In the genomic region with DNA sequence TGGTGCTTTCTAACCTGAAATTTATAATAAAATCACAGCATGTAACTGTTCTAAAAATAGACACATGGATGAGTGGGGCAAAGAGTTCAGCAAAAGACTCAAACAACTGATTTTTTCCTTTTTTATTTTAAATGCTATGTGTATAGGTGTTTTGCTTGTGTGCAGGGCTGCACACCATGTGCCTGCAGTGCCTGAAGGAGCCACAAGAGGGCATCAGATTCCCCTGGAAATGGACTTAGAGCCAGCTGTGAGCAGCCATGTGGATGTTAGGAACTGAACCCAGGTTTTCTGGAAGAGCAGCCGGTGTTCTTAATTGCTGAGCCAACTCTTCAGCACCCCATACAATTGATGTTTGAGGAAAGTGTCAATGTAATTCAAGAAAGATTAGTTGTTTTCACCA, we compare ENCODE assay signal across 9 mouse cellular contexts. TPM values are rescaled to one million over a fixed set of nuclear protein-coding genes. Genes with fewer than 3 reads are reported as not detected.
A peak's percentile ranks its signal among the peaks of the same experiment; 100 is the strongest.
DNase-seq lines count a peak whose midpoint lies in the region; ATAC-seq and TF ChIP-seq lines count a peak whose summit lies in the region.
"Had no signal": no experiment of that assay in that cellular context is flagged by ENCODE, and none has a peak within 500 bp of the region (broad histone marks: within the 10 kb centered on the region; RNA-seq: fewer than 3 reads in every experiment).

No protein-coding gene starts in this region.

- 85% methylated on average over 1 of the region's 1 CpGs for WGBS in liver, embryonic 13.5 days (ENCODE audit: insufficient replicate concordance)

- peak; percentile 43 for DNase-seq in kidney, adult 9 months
- DNase-seq in kidney, postnatal 14 days, result no peak
- DNase-seq in adrenal gland, postnatal 25 days, result peak; percentile 18
- peak; percentile 11 for DNase-seq in liver, embryonic 13.5 days
- DNase-seq in thymus, postnatal 0 days (ENCODE audit: low spot score), result peak; percentile 39
- no peak for DNase-seq in urinary bladder, postnatal 36 days (ENCODE audit: low spot score in 2 of 2)
- DNase-seq in right cerebral cortex, adult 2 months (ENCODE audit: low spot score in 2 of 2), result no peak

- no peaks in the 10 kb centered on the region for H3K9me3 ChIP-seq in ES-Bruce4 (replicated peaks; ENCODE audit: control insufficient read depth, insufficient read depth, low read length, poor library complexity, severe bottlenecking)
- no peaks in the 10 kb centered on the region for H3K9me3 ChIP-seq in liver, embryonic 13.5 days (replicated peaks)

- no peak overlapping the region for H3K4me2 ChIP-seq in liver, embryonic 13.5 days

- no peaks in the 10 kb centered on the region for H3K36me3 ChIP-seq in ES-Bruce4 (ENCODE audit: control insufficient read depth, insufficient read depth, low read length, poor library complexity, severe bottlenecking)
- no peaks in the 10 kb centered on the region for H3K36me3 ChIP-seq in liver, embryonic 13.5 days

- no peak overlapping the region for H3K9ac ChIP-seq in ES-Bruce4 (ENCODE audit: low read depth, poor library complexity, severe bottlenecking)
- H3K9ac ChIP-seq in liver, embryonic 13.5 days, result no peak overlapping the region

- peak; percentile 85 for TF ChIP-seq CTCF in ES-Bruce4 (IDR thresholded peaks at IDR 0.05; ENCODE audit: low read depth, low read length)

- H3K4me1 ChIP-seq in ES-Bruce4 (ENCODE audit: control insufficient read depth, insufficient read depth, low read length), result no peaks in the 10 kb centered on the region
- H3K4me1 ChIP-seq in liver, embryonic 13.5 days (replicated peaks), result no peaks in the 10 kb centered on the region

- no peak for TF ChIP-seq EP300 in ES-Bruce4 (IDR thresholded peaks at IDR 0.05; ENCODE audit: insufficient read depth, low read depth, low read length)

- no peak overlapping the region for H3K27ac ChIP-seq in ES-Bruce4 (ENCODE audit: insufficient read depth, low read length)
- H3K27ac ChIP-seq in liver, embryonic 13.5 days, result no peak overlapping the region

- H3K4me3 ChIP-seq in ES-Bruce4 (ENCODE audit: low read depth, low read length), result no peak overlapping the region
- no peak overlapping the region for H3K4me3 ChIP-seq in liver, embryonic 13.5 days (replicated peaks)
- H3K4me3 ChIP-seq: megakaryocyte, embryonic 14.5 days had no signal

- no peaks in the 10 kb centered on the region for H3K27me3 ChIP-seq in ES-Bruce4 (ENCODE audit: control insufficient read depth, insufficient read depth, low read length, poor library complexity, severe bottlenecking)
- no peaks in the 10 kb centered on the region for H3K27me3 ChIP-seq in liver, embryonic 13.5 days

- no peak for TF ChIP-seq POLR2A in ES-Bruce4 (IDR thresholded peaks at IDR 0.05; ENCODE audit: insufficient read depth, low read length)

- no peak for ATAC-seq in liver, embryonic 13.5 days (ENCODE audit: low read depth)

RNA-seq across cellular contexts. Expression of gene Ccdc30, which starts 25.0 kb away (rescaled TPM):
- 6.0 and 6.9 TPM in 2 replicates for polyA plus RNA-seq in ES-Bruce4 (2011; ENCODE audit: insufficient read depth, insufficient read length, low read depth, missing spikeins)
- 12.5 and 15.9 TPM in 2 replicates for total RNA-seq in adrenal gland, postnatal 25 days (2021)
- polyA plus RNA-seq in liver, embryonic 13.5 days (2015; fragmentation: Nextera tagmentation; extraction: Ambion mirVana), result 1.1 and 2.0 TPM in 2 replicates
- polyA plus RNA-seq in thymus, postnatal 0 days (2015; fragmentation: Nextera tagmentation; extraction: Ambion mirVana), result 17.3 and 22.1 TPM in 2 replicates

RNA-seq across cellular contexts. Expression of gene Ppcs, which starts 31.9 kb away (rescaled TPM):
- polyA plus RNA-seq in ES-Bruce4 (2011; ENCODE audit: insufficient read depth, insufficient read length, low read depth, missing spikeins), result 13.3 and 15.5 TPM in 2 replicates
- 45.9 and 48.6 TPM in 2 replicates for total RNA-seq in adrenal gland, postnatal 25 days (2021)
- polyA plus RNA-seq in liver, embryonic 13.5 days (2015; fragmentation: Nextera tagmentation; extraction: Ambion mirVana), result 14.9 and 16.0 TPM in 2 replicates
- polyA plus RNA-seq in thymus, postnatal 0 days (2015; fragmentation: Nextera tagmentation; extraction: Ambion mirVana), result 41.9 and 43.8 TPM in 2 replicates

RNA-seq across cellular contexts. Expression of gene Zmynd12, which starts 32.2 kb away (rescaled TPM):
- 0.96 TPM in 1 of 2 replicates, not detected in the other for polyA plus RNA-seq in ES-Bruce4 (2011; ENCODE audit: insufficient read depth, insufficient read length, low read depth, missing spikeins)
- 2.3 and 4.5 TPM in 2 replicates for total RNA-seq in adrenal gland, postnatal 25 days (2021)
- 0.17 TPM in 1 of 2 replicates, not detected in the other for polyA plus RNA-seq in liver, embryonic 13.5 days (2015; fragmentation: Nextera tagmentation; extraction: Ambion mirVana)
- 0.41 and 0.46 TPM in 2 replicates for polyA plus RNA-seq in thymus, postnatal 0 days (2015; fragmentation: Nextera tagmentation; extraction: Ambion mirVana)

Comparison
In these comparisons a context has a peak if more than half of its experiments do, and no peak if none do; other contexts are left out.
1. DNase-seq: peak in kidney, adult 9 months (single experiment), adrenal gland, postnatal 25 days (single experiment), liver, embryonic 13.5 days (single experiment) and thymus, postnatal 0 days (single experiment); none in kidney, postnatal 14 days (single experiment), urinary bladder, postnatal 36 days (0 of 2) and right cerebral cortex, adult 2 months (0 of 2).